Mouse (Mus musculus): ENCODE data around the gene Guca1a.
"Not testable (repeated sequence)": the region's sequence is repeated elsewhere in the genome, so short reads cannot be mapped to it uniquely, and the experiment has no call there.

Gene Guca1a

DNA sequence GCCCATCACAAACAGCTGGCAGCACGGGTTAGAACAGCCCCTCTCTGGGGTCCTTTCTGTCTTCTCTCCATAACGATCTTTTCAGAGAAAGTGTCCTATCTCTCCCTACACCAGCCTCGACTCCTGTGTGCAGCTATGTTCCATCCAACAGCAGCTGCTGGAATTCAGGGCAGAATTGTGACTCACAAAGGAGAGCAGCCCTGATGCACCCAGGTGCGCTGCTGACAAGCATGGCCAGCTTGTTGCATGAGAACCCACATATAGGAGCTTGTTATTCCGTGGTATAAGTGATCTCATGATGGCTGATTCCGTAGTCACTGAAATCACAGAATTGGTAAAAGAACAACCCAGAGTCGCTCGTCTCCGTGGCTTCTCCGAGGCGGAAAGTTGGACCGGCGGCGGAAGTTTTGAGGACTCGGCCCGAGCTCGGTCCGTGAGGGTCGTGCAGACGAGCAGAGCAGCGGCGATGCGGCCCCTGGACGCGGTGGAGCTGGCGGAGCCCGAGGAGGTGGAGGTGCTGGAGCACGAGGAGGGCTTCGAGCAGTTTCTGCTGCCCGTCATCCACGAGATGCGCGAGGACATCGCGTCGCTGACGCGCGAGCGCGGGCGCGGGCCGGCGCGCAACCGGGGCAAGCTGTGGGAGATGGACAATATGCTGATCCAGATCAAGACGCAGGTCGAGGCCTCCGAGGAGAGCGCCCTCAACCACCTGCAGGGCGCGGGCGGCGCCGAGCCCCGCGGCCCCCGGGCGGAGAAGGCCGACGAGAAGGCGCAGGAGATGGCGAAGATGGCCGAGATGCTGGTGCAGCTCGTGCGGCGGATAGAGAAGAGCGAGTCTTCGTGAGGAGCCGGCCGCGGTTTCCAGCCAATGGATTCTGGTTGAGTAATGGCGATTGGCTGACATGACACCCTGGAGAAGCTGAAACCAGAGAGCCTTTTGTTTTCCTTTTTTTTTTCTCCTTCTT lies 9.8 kb upstream of the Guca1a start:
- not testable (repeated sequence) for DNase-seq

DNA sequence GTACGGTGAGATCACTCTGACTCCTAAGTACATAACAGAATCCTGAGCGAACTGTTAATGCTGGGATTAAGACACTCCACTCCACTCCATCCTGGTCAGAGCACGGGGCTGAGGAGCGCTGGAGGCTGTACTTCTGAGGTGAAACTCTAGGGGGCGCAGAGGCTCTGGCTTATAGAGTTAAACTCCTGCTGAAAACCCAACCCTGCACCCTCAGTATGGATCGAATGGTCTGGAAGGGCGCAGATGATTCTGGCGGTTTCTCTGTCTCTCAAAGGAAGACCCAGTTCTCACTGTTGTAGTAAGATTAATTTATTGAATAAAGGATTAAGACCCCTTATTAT lies 8.1 kb upstream of the Guca1a start:
- DNase-seq = peak; percentile 82

DNA sequence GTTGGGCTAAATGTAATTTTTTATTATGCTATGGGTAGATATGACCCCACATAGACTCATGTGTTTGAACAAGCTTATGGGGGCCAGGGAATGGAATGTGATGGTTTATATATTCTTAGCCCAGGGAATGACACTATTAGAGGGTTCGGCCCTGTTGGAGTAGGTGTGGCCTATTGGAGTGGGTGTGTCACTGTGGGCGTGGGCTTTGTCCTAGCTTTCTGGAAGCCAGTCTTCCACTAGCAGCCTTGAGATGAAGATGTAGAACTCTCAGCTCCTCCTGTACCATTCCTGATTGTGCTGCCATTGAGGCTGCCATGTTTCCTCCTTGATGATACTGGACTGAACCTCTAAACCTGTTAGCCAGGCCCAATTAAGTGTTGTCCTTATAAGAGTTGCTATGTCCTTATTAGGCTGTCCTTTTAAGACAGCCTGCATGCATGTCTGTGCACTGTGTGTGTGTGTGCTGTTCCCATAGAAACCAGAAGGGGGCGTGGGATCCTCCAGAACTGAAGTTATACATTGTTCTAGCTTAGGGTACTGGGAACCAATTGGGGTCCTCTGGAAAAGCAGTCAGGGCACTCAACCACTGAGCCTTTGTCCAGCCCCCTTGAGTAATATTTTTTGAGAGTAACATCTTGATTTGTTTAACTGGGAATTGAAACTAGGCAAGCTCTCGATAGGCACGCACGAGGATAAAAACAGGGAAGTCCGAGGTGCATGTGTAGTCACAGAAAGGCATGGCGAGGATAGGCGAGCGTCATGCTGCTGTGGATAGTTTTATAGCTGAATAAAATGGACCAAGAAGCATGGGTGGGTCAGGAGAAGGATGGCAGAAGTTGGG lies 7.6 kb upstream of the Guca1a start:
- no peak for DNase-seq

DNA sequence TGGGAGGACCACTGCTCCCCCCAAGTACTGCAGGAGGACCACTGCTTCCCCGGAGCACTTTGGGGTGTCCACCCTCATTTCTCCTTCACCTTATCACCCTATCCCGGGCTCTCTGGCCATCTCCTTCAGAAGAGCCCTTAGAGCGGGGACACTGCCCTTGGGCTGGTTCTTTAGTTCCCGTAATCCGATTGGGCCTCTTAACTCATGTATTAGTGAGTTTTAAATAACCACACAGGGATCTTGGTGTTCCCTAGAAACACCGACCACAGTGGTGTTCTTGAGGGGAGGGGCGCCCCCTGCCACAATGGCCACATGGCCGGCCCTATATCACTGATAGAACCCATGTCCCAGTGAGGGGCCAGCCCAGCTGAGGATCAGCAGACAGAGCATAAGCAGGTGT lies 1.3 kb downstream of the Guca1a start:
- no peak for DNase-seq

GRCm38 (mm10) chr17:47395376-47395913 lies 4.9 kb downstream of the Guca1a start:
- peak; percentile 71 for DNase-seq

DNA sequence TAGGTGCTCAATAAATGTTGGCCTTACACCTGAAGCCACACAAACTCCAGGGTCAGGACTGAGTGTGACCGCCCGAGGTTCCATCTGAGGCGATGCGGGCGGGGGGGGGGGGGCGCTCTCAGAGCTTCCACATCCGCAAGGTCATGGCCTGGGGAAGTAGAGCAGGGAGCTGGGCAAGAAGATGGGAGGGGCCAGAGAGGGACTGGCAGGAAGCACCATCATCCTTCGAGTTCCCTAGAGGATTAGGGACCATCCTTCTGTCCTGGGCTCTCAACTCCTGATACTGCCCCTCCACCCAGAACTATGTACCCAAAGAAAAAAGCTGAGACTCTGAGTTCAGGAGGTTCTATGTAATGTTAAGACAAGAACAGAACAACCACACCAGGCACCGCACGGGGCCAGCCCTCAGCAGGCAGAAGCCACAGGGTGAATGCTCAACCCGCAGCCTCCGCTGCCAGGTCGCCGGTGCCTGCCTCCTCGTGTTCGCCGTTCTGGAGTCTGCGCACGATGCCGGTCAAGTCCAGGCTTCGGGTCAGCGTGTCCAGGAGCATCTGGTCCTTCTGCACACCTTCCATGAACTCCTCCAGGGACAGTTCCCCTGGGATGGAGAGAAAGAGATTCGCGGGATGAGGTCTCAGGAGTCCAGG lies 6.0 kb downstream of the Guca1a start:
- DNase-seq = peak; percentile 27

- DNase-seq = peak; percentile 74
These were observed 13.7 kb downstream of the Guca1a start for GRCm38 (mm10) chr17:47386649-47387048.

DNA sequence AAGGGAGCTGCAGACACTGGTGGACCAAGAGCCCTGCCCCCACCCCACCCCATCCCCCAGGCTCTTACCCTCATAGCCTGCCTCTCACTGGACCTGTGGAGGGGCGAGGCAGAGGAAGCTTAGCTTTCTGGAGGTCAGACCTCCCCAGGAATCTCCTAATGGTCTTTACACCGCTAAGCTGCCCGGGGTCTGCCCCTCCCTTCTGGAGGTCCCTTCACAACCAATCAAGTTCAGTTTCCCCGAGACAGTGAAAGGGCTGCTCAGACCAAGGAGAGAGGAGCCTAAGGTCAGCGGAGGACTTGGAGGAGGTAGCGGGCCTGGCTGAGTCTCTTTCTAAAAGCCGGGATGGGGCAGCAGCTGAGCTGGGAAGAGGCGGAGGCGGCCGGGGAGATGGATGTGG lies 15.2 kb downstream of the Guca1a start, which contains the start of gene Guca1b:
TSS of gene Guca1b (plus strand) at position 249 of the 400 bp plus-strand sequence.
- no peak for DNase-seq

DNA sequence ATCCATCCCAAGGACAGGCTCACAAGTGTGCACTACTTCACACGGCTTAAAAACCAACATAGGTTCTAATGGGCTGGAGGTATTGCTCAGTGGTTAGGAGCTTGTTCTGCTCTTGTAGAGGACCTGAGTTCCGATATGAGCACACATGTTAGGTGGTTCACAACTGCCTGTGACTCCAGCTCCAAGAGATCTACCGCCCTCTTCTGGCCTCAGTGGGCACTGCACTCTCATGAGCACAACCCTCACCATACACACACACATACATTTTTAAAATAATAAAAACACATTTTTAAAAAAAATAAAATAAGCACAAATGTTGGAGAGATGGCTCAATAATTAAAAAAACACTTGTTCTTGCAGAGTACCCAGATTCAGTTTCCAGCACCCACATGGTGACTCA lies 16.3 kb downstream of the Guca1a start:
- DNase-seq = no peak

GRCm38 (mm10) chr17:47383266-47383665 lies 17.1 kb downstream of the Guca1a start:
- no peak for DNase-seq

DNA sequence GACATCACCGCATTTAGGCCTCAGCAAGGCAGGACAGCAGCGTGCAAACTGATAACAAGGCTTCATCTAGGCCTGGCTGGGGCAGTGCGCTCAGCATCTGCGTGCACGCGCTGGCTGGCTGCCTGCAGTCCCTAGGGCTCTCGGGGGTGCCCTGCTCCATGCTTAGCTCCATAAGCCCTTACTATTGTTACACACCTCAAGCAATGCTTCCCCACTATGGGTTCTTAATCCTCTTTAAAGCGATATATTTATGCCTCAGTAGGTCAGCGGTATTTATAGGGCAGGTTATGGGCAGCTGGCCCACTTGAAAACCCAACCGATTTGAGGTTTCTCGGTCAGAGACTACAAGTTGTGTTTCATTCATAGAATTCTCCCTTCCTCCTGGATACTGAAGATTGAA lies 18.5 kb downstream of the Guca1a start:
- DNase-seq = no peak

DNA sequence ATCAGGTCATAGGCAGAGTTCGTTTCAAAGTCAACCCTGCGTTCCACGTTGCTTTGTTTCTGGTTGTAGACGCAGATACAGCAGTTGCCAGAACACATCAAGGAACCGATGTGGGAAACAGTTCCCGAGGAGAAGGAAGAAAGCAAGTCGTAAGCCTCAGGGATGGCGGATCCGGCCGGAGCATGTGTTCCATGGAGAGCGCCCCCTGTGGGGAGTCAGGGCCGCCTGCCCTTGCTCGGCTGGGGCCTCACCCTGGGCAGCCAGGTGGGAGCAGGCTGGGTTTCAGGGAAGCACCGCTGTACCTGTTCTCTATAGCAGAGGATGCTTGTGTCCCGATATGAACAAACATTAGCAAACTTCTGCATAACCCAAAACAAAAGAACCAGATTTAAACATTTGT lies 22.3 kb downstream of the Guca1a start:
- DNase-seq = no peak

GRCm38 (mm10) chr17:47376779-47377280 lies 23.6 kb downstream of the Guca1a start:
- DNase-seq = no peak

- no peak for DNase-seq
These were observed 26.4 kb downstream of the Guca1a start for GRCm38 (mm10) chr17:47373991-47374390.

GRCm38 (mm10) chr17:47371451-47371850 lies 28.9 kb downstream of the Guca1a start:
- DNase-seq = peak; percentile 83

GRCm38 (mm10) chr17:47369087-47369443 lies 31.3 kb downstream of the Guca1a start:
- no peak for DNase-seq

- DNase-seq = peak; percentile 95
These were observed 31.8 kb downstream of the Guca1a start, which contains the start of gene Mrps10 for GRCm38 (mm10) chr17:47368401-47369086. Gene Mrps10 (plus strand): TSS chr17:47368887.

- DNase-seq = no peak
These were observed 39.0 kb downstream of the Guca1a start for GRCm38 (mm10) chr17:47361343-47361742.

- DNase-seq = peak; percentile 66
These were observed 40.4 kb downstream of the Guca1a start for GRCm38 (mm10) chr17:47359964-47360363.

DNA sequence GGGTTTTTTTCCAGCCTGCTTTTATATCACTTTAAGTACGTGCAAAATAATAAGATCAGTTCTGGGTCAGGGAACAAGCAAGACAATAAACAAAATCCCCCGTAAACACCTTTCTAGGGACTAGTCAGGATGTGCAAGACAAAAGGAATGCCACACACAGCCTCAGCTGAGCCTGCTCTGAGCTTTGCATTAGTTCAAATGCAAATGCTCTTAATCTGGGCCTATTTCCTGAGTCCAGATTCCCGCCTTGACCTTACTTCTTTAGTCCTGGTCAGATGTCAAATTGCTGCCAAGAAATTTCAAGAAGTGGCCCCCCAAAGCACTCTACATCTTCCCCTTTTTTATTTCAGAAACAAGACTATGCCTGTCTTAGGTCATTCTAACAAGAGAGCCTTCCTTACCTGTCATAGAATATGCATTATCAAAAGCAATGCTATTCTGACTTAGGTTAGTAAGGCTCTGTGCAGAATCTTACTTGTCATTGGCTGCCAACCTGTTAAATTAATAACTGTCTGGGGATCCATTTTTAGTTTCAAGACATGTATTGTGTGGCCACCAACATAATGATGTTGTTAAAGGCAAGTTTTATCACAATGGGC lies 50.6 kb downstream of the Guca1a start:
- DNase-seq = no peak

All from lung, postnatal 36 days (tissue).